Mouse (Mus musculus) CH12.LX (cell line): Measurements from ENCODE around the gene Scgb1b17. TPM values are rescaled to one million over a fixed set of nuclear protein-coding genes. Genes with fewer than 3 reads are reported as not detected.
"Not testable (repeated sequence)": the region's sequence is repeated elsewhere in the genome, so short reads cannot be mapped to it uniquely, and the experiment has no call there.

ENCODE experiments used
- DNase-seq: peaks from one replicate; pipeline ENCODE4 v3.0.0-alpha.2; 2013; ENCODE audit errors: extremely low read depth
- H3K27ac ChIP-seq: 2 replicates; pipeline ENCODE4 v1.5.1; 2012; ENCODE audit warnings: low read depth, mild to moderate bottlenecking, control low read depth, moderate library complexity; ENCODE audit not compliant: insufficient read depth
- H3K27me3 ChIP-seq: replicated peaks from 2 replicates; pipeline ENCODE3; 2012; ENCODE audit warnings: inconsistent platforms
- H3K36me3 ChIP-seq, 2 experiments: replicated peaks in 1 of 2; 2 replicates each; pipeline versions ENCODE3 to v1.6.1; 2012; ENCODE audit warnings: inconsistent platforms in 1 of 2, low read length in 1 of 2, mild to moderate bottlenecking in 1 of 2, mixed read lengths in 1 of 2, moderate library complexity in 1 of 2; ENCODE audit not compliant: control insufficient read depth in 1 of 2, insufficient read depth in 1 of 2
- H3K4me1 ChIP-seq, 2 experiments: 2 replicates each; pipeline ENCODE4 v1.6.1; 2012; ENCODE audit warnings: inconsistent platforms in 1 of 2, moderate library complexity in 1 of 2; ENCODE audit not compliant: insufficient read depth in 2 of 2, control insufficient read depth in 1 of 2
- H3K4me2 ChIP-seq: 2 replicates; pipeline ENCODE4 v1.6.1; 2012; ENCODE audit warnings: low read depth, mild to moderate bottlenecking, control low read depth; ENCODE audit not compliant: poor library complexity, insufficient read depth, severe bottlenecking
- H3K4me3 ChIP-seq, 3 experiments: fragments of 150-350 bp in 1 of 3; sonication (generic) in 1 of 3; replicated peaks in 1 of 3; 2 replicates each; pipeline versions ENCODE3 to v1.5.1; 2011 to 2012; ENCODE audit warnings: low read depth in 2 of 3, low read length in 2 of 3, mild to moderate bottlenecking in 2 of 3, moderate library complexity in 2 of 3, control low read depth in 1 of 3, improper control_type of control experiment in 1 of 3, inconsistent platforms in 1 of 3, mixed read lengths in 1 of 3; ENCODE audit not compliant: poor library complexity in 1 of 3
- H3K79me2 ChIP-seq: replicated peaks from 2 replicates; pipeline ENCODE4 v1.6.1; 2012; ENCODE audit warnings: mild to moderate bottlenecking, moderate library complexity; ENCODE audit not compliant: control insufficient read depth, poor library complexity, insufficient read depth, severe bottlenecking; ENCODE audit errors: extremely low read depth
- H3K9ac ChIP-seq: 2 replicates; pipeline ENCODE4 v1.6.1; 2012; ENCODE audit warnings: low read depth, mild to moderate bottlenecking, control low read depth, moderate library complexity; ENCODE audit not compliant: insufficient read depth
- H3K9me3 ChIP-seq: replicated peaks from 2 replicates; pipeline ENCODE3; 2012; ENCODE audit warnings: low read length, inconsistent platforms, mixed read lengths
- dilution Hi-C: fragments of 300-500 bp; cut with MboI; formaldehyde crosslinking; loops from 2 replicates; pipeline ENCODE4 v1.14.3; 2020; ENCODE audit warnings: low sequenced_read_pairs; ENCODE audit not compliant: extremely low pct_unique_long_range_greater_than_20kb, extremely low pct_ligation_motif_present
- in situ Hi-C: fragments of 300-500 bp; cut with MboI; formaldehyde crosslinking; loops from 3 replicates; pipeline ENCODE4 v1.14.3; 2019; ENCODE audit warnings: low sequenced_read_pairs, low pct_ligation_motif_present, low pct_unique_long_range_greater_than_20kb, mixed read lengths
- polyA plus RNA-seq: library from polyadenylated mRNA; unstranded; fragments of >175 nt; gene quantifications from 2 replicates; pipeline ENCODE4 v1.2.1, GENCODE M21; 2012; ENCODE audit warnings: low read depth; ENCODE audit not compliant: insufficient read length
- total RNA-seq, 2 experiments: library from RNA; depleted of rRNA; stranded (reverse); fragments of 300-350 nt in 1 of 2; fragments of >200 nt in 1 of 2; gene quantifications; 2 replicates each; pipeline ENCODE4 v1.2.3; 2012 to 2014

The Scgb1b17 gene
- total RNA-seq (2012; rRNA removed) (not detected in 2 replicates), total RNA-seq (2014; rRNA removed) (not detected in 2 replicates), polyA plus RNA-seq (not detected in 2 replicates)

DNA sequence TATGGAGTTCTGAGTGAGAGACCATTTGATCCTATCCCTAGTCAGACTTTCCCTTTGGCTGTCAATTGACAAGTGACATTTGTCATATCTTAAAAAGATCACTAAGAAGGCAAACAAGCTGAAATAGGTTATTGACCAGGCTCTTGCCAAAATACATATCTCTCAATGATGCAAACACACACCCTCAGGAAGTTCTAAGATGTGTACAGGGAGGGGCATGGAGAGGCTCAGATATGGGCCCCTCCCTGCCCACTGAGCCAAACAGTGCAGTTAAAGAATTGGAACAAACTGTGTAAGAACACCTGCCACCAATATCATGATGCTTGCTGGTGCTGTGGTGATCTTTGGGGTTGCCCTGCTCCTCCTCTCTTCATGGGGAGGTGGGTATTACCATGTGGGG lies at the start of gene Scgb1b17:
TSS of gene Scgb1b17 (plus strand) at position 301 of the 400 bp plus-strand sequence.
- H3K36me3 ChIP-seq, H3K27me3 ChIP-seq, H3K4me3 ChIP-seq, dilution Hi-C loops, DNase-seq, H3K9ac ChIP-seq, H3K27ac ChIP-seq, H3K79me2 ChIP-seq, in situ Hi-C loops, H3K9me3 ChIP-seq, H3K4me1 ChIP-seq, H3K4me2 ChIP-seq: not testable (repeated sequence)

DNA sequence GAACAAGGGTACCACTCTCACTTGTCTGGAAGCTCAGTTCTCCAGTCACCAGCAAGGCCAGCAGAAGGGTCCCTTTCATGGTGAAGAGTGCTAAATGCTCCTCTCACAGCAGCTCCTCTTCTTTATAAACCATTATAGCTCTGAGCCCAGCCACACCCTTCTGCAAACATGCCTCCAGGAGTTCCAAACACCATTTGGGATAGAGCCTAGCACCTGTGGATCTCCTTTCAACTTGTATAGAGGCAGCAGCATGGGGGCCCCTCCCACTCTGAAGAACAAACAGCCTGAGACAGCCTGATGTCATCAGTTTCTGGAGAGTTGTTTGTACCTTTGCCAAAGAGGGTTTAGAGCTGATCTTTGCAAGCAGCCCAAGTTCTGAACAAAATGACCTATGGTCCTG lies 6.8 kb upstream of the Scgb1b17 start, which contains the start of gene Scgb2b17:
TSS of gene Scgb2b17 (minus strand) at position 101 of the 400 bp plus-strand sequence.
- dilution Hi-C loops, H3K9me3 ChIP-seq, H3K79me2 ChIP-seq, H3K27me3 ChIP-seq, H3K4me1 ChIP-seq, H3K4me2 ChIP-seq, H3K9ac ChIP-seq, H3K4me3 ChIP-seq, DNase-seq, in situ Hi-C loops, H3K36me3 ChIP-seq, H3K27ac ChIP-seq: not testable (repeated sequence)

Other genes starting within 250 kb of the Scgb1b17 start
- gene Scgb2b15, start 233.8 kb upstream of the Scgb1b17 start, total RNA-seq (2012; rRNA removed), result not detected in 2 replicates
- not detected in 2 replicates for gene Scgb2b15, start 233.8 kb upstream of the Scgb1b17 start, total RNA-seq (2014; rRNA removed)
- not detected in 2 replicates for gene Scgb2b15, start 233.8 kb upstream of the Scgb1b17 start, polyA plus RNA-seq
- gene Scgb1b15, start 226.9 kb upstream of the Scgb1b17 start, total RNA-seq (2012; rRNA removed), result not detected in 2 replicates
- not detected in 2 replicates for gene Scgb1b15, start 226.9 kb upstream of the Scgb1b17 start, total RNA-seq (2014; rRNA removed)
- not detected in 2 replicates for gene Scgb1b15, start 226.9 kb upstream of the Scgb1b17 start, polyA plus RNA-seq
- not detected in 2 replicates for gene Scgb2b17, start 6.9 kb upstream of the Scgb1b17 start, total RNA-seq (2012; rRNA removed)
- gene Scgb2b17, start 6.9 kb upstream of the Scgb1b17 start, total RNA-seq (2014; rRNA removed), result not detected in 2 replicates
- gene Scgb2b17, start 6.9 kb upstream of the Scgb1b17 start, polyA plus RNA-seq, result not detected in 2 replicates
- not detected in 2 replicates for gene Scgb2b18, start 110.4 kb downstream of the Scgb1b17 start, total RNA-seq (2012; rRNA removed)
- gene Scgb2b18, start 110.4 kb downstream of the Scgb1b17 start, total RNA-seq (2014; rRNA removed), result not detected in 2 replicates
- not detected in 2 replicates for gene Scgb2b18, start 110.4 kb downstream of the Scgb1b17 start, polyA plus RNA-seq
- gene Scgb1b18, start 122.1 kb downstream of the Scgb1b17 start, total RNA-seq (2012; rRNA removed), result not detected in 2 replicates
- gene Scgb1b18, start 122.1 kb downstream of the Scgb1b17 start, total RNA-seq (2014; rRNA removed), result not detected in 2 replicates
- not detected in 2 replicates for gene Scgb1b18, start 122.1 kb downstream of the Scgb1b17 start, polyA plus RNA-seq
- gene Scgb2b19, start 216.9 kb downstream of the Scgb1b17 start, total RNA-seq (2012; rRNA removed), result not detected in 2 replicates
- not detected in 2 replicates for gene Scgb2b19, start 216.9 kb downstream of the Scgb1b17 start, total RNA-seq (2014; rRNA removed)
- not detected in 2 replicates for gene Scgb2b19, start 216.9 kb downstream of the Scgb1b17 start, polyA plus RNA-seq
- not detected in 2 replicates for gene Scgb1b19, start 223.8 kb downstream of the Scgb1b17 start, total RNA-seq (2012; rRNA removed)
- not detected in 2 replicates for gene Scgb1b19, start 223.8 kb downstream of the Scgb1b17 start, total RNA-seq (2014; rRNA removed)
- not detected in 2 replicates for gene Scgb1b19, start 223.8 kb downstream of the Scgb1b17 start, polyA plus RNA-seq